Mouse (Mus musculus) neutrophil, adult 59 days (primary cell): ENCODE data around the gene Ythdf2. TPM values are rescaled to one million over a fixed set of nuclear protein-coding genes. Genes with fewer than 3 reads are reported as not detected.

Experiments used
- total RNA-seq, 2 experiments: library from RNA; stranded (reverse); gene quantifications; 1 replicate in 1 of 2; 2 replicates in 1 of 2; pipeline ENCODE4 v1.2.4; 2023

Gene Ythdf2
- 10 to 100 TPM; 36.5 to 41.0 TPM for total RNA-seq

DNA sequence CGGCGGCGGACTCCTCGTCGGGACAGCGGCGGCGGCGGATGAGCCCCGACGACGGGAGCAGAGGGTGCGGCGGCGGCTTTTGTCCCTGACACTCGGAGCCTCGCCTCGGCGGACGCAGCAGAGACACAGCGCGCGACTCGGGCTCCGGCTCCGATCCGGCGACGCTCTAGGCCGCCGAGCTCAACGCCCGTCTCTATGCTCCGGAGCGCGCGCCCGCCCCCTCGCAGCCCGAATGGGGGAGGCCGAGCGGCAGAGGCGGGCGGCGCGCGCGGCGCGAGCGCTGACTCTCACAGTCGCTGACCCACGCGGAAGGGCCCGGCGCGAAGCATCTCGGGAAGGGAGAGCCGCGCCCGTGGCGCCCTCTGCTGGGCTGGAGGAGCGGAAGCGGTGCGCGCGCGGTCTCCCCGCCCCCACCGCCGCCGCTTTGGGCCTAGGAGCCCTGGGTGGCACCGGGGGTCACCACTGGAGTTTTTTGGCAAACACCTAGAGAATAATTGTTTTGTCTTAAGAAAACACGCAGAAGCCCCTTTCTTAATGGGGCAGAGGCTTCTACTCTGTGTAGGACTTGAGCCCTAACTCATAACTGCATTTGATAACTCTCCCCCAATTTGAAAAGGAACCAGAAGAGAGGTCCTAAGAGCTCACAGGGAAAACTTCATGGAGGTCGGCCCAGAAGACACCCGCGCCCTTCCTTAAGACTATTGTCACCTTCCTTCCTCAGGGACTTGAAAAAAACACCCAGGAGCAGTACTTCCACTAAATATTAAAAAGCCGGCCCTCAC, at the start of gene Ythdf2:
Gene Ythdf2, minus strand, starts transcription at position 351 of the 782 bp plus-strand sequence.

DNA sequence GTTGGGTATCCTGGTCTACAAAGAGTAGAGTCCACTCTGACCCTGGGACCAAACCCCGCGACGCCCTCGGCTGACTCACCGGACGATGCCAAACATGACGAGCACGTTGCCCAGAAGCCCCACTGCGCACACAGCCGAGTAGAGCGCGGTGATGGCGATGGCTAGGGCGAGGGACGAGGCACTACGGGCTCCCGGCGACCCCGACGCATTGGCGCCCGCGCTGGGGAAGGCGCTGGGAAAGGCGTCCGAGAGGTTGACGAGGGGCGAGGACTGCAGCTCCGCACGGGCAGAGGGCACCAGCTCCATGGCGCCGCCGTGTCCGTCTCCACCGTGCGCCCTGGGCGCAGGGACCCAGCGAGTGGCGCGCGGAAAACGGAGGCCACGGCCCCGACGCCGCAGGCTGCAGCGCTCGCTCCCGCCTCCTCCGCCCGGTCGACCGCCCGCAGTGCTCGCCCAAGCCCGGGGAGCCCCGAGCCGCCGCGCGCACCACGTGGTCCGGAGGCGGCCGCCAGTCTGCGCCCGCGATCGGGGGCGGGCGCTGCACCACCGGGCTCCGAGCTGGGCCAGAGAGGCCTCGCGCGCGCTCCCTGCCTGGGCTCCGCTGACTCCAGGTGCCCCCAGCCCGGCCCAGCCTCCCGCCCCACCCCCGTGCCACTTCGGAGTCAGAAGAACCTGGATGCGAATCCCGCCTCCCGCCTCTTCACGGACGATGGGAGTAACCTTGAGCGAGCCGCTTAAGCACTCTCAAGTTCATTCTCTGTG, 67.8 kb downstream of the Ythdf2 start, which contains the start of gene Oprd1:
Gene Oprd1, minus strand, starts transcription at position 407 of the 762 bp plus-strand sequence.

Other genes starting within 250 kb of the Ythdf2 start
- gene Gm10300, start 137.6 kb downstream of the Ythdf2 start, total RNA-seq, result under 1 TPM; 0.15 to 0.16 TPM
- gene Epb41, start 137.0 kb downstream of the Ythdf2 start, total RNA-seq, result 10 to 100 TPM; 80.9 to 81.5 TPM
- not detected for gene Oprd1, start 67.8 kb downstream of the Ythdf2 start, total RNA-seq
- gene Gmeb1, start 49.3 kb upstream of the Ythdf2 start, total RNA-seq, result 10 to 100 TPM; 32.2 to 39.5 TPM
- gene Taf12, start 62.1 kb upstream of the Ythdf2 start, total RNA-seq, result 10 to 100 TPM; 30.4 to 35.6 TPM
- under 1 TPM in 1 of 2 experiments, not detected in 1; 0.53 TPM for gene Rab42, start 91.1 kb upstream of the Ythdf2 start, total RNA-seq
- gene Trnau1ap, start 117.2 kb upstream of the Ythdf2 start, total RNA-seq, result 10 to 100 TPM; 12.6 to 15.6 TPM
- 10 to 100 TPM; 23.5 to 27.1 TPM for gene Rcc1, start 141.3 kb upstream of the Ythdf2 start, total RNA-seq
- 10 to 100 TPM; 20.9 to 24.7 TPM for gene Phactr4, start 210.2 kb upstream of the Ythdf2 start, total RNA-seq